Mouse (Mus musculus): Measurements from ENCODE around the gene Efnb3. TPM values are rescaled to one million over a fixed set of nuclear protein-coding genes. Genes with fewer than 3 reads are reported as not detected.
A peak's percentile ranks its signal among the peaks of the same experiment; 100 is the strongest.

The Efnb3 gene
- polyA plus RNA-seq, 1 experiment from 2014 or later = 19.0 TPM

DNA sequence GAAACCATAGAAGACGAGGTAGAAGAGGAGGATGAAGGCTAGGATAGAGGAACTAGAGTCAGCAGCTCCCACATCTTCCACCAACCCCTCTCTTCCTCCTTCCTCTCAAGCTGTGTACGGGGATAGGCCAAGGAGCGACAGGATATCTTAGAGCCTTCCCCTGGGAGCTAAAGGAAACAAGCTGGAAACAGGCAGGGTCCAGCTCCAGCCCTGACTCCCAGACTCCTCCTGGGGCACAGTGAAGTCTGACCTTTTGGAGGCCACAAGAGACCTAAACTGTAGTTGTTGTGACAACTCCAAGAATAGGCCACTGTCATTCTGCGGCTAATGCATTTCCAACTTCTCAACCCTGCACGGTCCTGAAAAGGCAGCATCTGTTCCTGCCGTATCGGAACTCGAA lies 43.5 kb upstream of the Efnb3 start:
- no peaks in the 10 kb centered on the region for H3K27me3 ChIP-seq (ENCODE audit: control insufficient read depth, insufficient read depth, low read length)
- H3K4me1 ChIP-seq (ENCODE audit: control insufficient read depth, insufficient read depth, low read length) = peaks cover 44% of the 10 kb centered on the region
- no peaks in the 10 kb centered on the region for H3K36me3 ChIP-seq (ENCODE audit: control insufficient read depth, insufficient read depth, low read length)
- H3K9ac ChIP-seq (ENCODE audit: low read depth, low read length) = no peak overlapping the region
- no peak overlapping the region for H3K27ac ChIP-seq (ENCODE audit: low read depth, low read length)
- WGBS (ENCODE audit: insufficient replicate concordance) = 68% methylated on average over 8 of the region's 8 CpGs
- no peak for ATAC-seq (replicated peaks; ENCODE audit: insufficient number of reproducible peaks, low FRiP score, low TSS enrichment)
- no peak overlapping the region for H3K4me3 ChIP-seq (ENCODE audit: low read depth, low read length)
- H3K4me2 ChIP-seq = peak overlapping the region; percentile 99; the same call in 1 of the 2 replicates
- H3K9me3 ChIP-seq (replicated peaks; ENCODE audit: control insufficient read depth, low read length) = no peaks in the 10 kb centered on the region

DNA sequence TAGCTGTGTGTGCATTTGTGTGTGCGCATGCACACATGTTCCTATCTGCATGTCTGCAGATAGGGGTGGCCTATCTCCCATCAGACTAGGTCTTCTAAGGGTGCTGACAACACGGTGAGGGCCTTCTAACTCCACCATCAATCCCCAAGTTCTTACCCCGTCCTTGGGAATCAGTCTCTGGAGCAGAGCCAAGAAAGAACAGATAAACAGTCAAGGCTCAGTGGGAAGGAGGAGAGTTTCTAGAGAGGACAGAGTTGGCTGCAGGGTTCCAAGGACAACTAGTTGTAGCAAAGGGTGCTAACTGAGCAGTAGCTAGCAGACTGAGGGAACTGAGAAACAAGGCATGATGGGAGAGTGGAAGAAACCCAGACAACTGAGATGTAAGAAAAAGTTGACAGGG lies 41.8 kb upstream of the Efnb3 start:
- peak overlapping the region; percentile 48; the same call in 1 of the 2 replicates for H3K27ac ChIP-seq (ENCODE audit: low read depth, low read length)
- no peaks in the 10 kb centered on the region for H3K9me3 ChIP-seq (replicated peaks; ENCODE audit: control insufficient read depth, low read length)
- H3K9ac ChIP-seq (ENCODE audit: low read depth, low read length) = peak overlapping the region; percentile 31; the same call in 1 of the 2 replicates
- WGBS (ENCODE audit: insufficient replicate concordance) = 31% methylated on average over 3 of the region's 3 CpGs
- no peaks in the 10 kb centered on the region for H3K27me3 ChIP-seq (ENCODE audit: control insufficient read depth, insufficient read depth, low read length)
- peak overlapping the region; percentile 15; the same call in 1 of the 2 replicates for H3K4me2 ChIP-seq
- ATAC-seq (replicated peaks; ENCODE audit: insufficient number of reproducible peaks, low FRiP score, low TSS enrichment) = no peak
- peaks cover 44% of the 10 kb centered on the region for H3K4me1 ChIP-seq (ENCODE audit: control insufficient read depth, insufficient read depth, low read length)
- H3K36me3 ChIP-seq (ENCODE audit: control insufficient read depth, insufficient read depth, low read length) = no peaks in the 10 kb centered on the region
- H3K4me3 ChIP-seq (ENCODE audit: low read depth, low read length) = no peak overlapping the region

DNA sequence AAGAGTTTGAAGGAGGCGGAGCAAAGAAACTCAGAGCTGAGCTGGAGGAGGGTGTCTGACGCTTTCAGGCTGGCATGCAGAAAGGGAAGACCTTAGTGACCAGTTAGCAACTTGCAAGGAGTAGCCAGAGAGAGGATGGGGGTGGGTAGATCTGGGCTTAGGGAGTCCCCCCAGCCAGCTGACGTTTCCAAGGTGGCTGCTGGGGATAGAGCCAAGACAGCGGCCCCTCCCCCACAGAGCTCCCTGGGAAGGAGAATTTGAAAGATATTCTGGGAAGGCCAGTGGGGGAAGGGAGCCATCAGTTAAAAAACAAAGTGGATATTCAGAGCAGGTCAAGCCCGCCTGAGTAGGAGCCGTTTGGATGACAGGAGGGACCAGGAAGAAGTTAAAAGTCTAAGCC lies 40.1 kb upstream of the Efnb3 start:
- H3K9ac ChIP-seq (ENCODE audit: low read depth, low read length) = no peak overlapping the region; the same call in 1 of the 2 replicates
- H3K27me3 ChIP-seq (ENCODE audit: control insufficient read depth, insufficient read depth, low read length) = no peaks in the 10 kb centered on the region
- H3K4me3 ChIP-seq (ENCODE audit: low read depth, low read length) = no peak overlapping the region
- no peaks in the 10 kb centered on the region for H3K9me3 ChIP-seq (replicated peaks; ENCODE audit: control insufficient read depth, low read length)
- WGBS (ENCODE audit: insufficient replicate concordance) = 8% methylated on average over 6 of the region's 6 CpGs
- H3K27ac ChIP-seq (ENCODE audit: low read depth, low read length) = peak overlapping the region; percentile 73
- peak overlapping the region; percentile 41 for H3K4me2 ChIP-seq
- peak; percentile 53; the same call in 1 of the 2 replicates for ATAC-seq (replicated peaks; ENCODE audit: insufficient number of reproducible peaks, low FRiP score, low TSS enrichment)
- H3K4me1 ChIP-seq (ENCODE audit: control insufficient read depth, insufficient read depth, low read length) = peaks cover 44% of the 10 kb centered on the region
- H3K36me3 ChIP-seq (ENCODE audit: control insufficient read depth, insufficient read depth, low read length) = no peaks in the 10 kb centered on the region

DNA sequence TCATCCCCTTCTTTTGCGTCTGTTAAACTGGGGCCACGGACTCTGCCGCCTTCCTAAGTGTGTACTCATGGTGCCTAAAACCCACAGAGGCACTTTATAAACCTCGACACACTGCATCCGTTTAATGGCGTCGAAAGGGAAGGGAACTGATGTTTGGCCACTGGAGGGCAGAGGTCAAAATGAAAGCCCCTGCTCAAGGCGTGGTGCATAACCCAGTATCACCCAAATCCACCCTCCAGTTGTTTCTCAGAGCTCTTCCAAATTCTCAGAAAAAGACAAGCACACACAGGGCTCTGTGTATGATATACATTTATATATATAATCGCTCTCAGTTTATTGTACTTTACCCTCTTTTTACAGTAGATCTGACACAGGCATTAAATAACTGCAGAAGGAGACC lies 39.4 kb upstream of the Efnb3 start:
- H3K27me3 ChIP-seq (ENCODE audit: control insufficient read depth, insufficient read depth, low read length) = no peaks in the 10 kb centered on the region
- H3K36me3 ChIP-seq (ENCODE audit: control insufficient read depth, insufficient read depth, low read length) = no peaks in the 10 kb centered on the region
- peak overlapping the region; percentile 41 for H3K4me2 ChIP-seq
- 0 out of 2 replicates have a peak overlapping the region, but pooled peaks have one; percentile 73 for H3K27ac ChIP-seq (ENCODE audit: low read depth, low read length)
- 7% methylated on average over 9 of the region's 9 CpGs for WGBS (ENCODE audit: insufficient replicate concordance)
- no peaks in the 10 kb centered on the region for H3K9me3 ChIP-seq (replicated peaks; ENCODE audit: control insufficient read depth, low read length)
- no peak overlapping the region for H3K4me3 ChIP-seq (ENCODE audit: low read depth, low read length)
- no peak; the same call in 1 of the 2 replicates for ATAC-seq (replicated peaks; ENCODE audit: insufficient number of reproducible peaks, low FRiP score, low TSS enrichment)
- H3K9ac ChIP-seq (ENCODE audit: low read depth, low read length) = no peak overlapping the region; the same call in 1 of the 2 replicates
- H3K4me1 ChIP-seq (ENCODE audit: control insufficient read depth, insufficient read depth, low read length) = peaks cover 42% of the 10 kb centered on the region

DNA sequence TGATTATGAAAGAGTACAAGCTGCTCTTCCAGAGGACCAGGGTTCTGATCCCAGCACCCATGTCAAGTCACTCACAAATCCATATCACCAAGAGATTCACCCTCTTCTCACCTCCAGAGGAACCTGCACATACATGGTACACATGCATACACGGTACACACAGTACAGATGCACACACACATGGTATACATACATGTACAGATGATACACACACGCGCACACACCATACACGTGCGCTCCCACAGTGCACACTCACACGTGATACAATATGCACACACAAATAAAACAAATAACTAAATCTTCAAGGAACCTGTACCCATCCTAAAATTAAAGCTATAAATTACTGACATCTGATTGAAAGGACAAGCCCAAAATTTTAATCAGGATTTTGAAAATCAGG lies 34.8 kb upstream of the Efnb3 start:
- peaks cover 8% of the 10 kb centered on the region for H3K4me1 ChIP-seq (ENCODE audit: control insufficient read depth, insufficient read depth, low read length)
- 95% methylated on average over 6 of the region's 6 CpGs for whole genome bisulfite sequencing (ENCODE audit: insufficient replicate concordance)
- H3K4me2 ChIP-seq = no peak overlapping the region
- H3K9ac ChIP-seq (ENCODE audit: low read depth, low read length) = no peak overlapping the region
- H3K27ac ChIP-seq (ENCODE audit: low read depth, low read length) = no peak overlapping the region
- peaks cover 12% of the 10 kb centered on the region for H3K36me3 ChIP-seq (ENCODE audit: control insufficient read depth, insufficient read depth, low read length)
- ATAC-seq (replicated peaks; ENCODE audit: insufficient number of reproducible peaks, low FRiP score, low TSS enrichment) = no peak
- no peaks in the 10 kb centered on the region for H3K9me3 ChIP-seq (replicated peaks; ENCODE audit: control insufficient read depth, low read length)
- no peak overlapping the region for H3K4me3 ChIP-seq (ENCODE audit: low read depth, low read length)
- H3K27me3 ChIP-seq (ENCODE audit: control insufficient read depth, insufficient read depth, low read length) = no peaks in the 10 kb centered on the region

DNA sequence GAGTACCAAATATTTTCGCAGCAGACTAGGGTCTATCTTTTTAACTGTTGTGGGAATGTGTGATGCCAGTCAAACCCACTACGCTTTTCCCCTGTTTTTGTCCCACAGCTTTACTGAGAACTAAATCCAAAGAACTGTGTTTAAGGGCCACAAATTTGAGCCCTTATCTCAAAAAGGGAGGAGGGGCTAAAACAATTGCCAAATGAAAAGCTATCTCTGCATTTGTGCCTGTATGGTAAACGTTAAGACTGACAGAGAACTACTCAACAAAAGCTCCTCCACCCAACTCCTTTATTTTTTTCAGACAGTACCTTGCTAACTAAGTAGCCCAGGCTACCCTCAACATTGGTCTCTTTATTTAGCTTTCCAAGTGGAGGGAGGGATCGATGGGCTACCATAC lies 32.8 kb upstream of the Efnb3 start:
- Histone ChIP-seq H3K4me1 (ENCODE audit: control insufficient read depth, insufficient read depth, low read length) (no peaks in the 10 kb centered on the region), H3K36me3 (ENCODE audit: control insufficient read depth, insufficient read depth, low read length) (peaks cover 29% of the 10 kb centered on the region), H3K9me3 (replicated peaks; ENCODE audit: control insufficient read depth, low read length) (no peaks in the 10 kb centered on the region), H3K9ac (ENCODE audit: low read depth, low read length) (no peak overlapping the region), H3K4me3 (ENCODE audit: low read depth, low read length) (no peak overlapping the region), H3K27ac (ENCODE audit: low read depth, low read length) (no peak overlapping the region), H3K4me2 (no peak overlapping the region), H3K27me3 (ENCODE audit: control insufficient read depth, insufficient read depth, low read length) (no peaks in the 10 kb centered on the region)
- WGBS (ENCODE audit: insufficient replicate concordance) = 80% methylated on average over 4 of the region's 4 CpGs
- no peak for ATAC-seq (replicated peaks; ENCODE audit: insufficient number of reproducible peaks, low FRiP score, low TSS enrichment)

DNA sequence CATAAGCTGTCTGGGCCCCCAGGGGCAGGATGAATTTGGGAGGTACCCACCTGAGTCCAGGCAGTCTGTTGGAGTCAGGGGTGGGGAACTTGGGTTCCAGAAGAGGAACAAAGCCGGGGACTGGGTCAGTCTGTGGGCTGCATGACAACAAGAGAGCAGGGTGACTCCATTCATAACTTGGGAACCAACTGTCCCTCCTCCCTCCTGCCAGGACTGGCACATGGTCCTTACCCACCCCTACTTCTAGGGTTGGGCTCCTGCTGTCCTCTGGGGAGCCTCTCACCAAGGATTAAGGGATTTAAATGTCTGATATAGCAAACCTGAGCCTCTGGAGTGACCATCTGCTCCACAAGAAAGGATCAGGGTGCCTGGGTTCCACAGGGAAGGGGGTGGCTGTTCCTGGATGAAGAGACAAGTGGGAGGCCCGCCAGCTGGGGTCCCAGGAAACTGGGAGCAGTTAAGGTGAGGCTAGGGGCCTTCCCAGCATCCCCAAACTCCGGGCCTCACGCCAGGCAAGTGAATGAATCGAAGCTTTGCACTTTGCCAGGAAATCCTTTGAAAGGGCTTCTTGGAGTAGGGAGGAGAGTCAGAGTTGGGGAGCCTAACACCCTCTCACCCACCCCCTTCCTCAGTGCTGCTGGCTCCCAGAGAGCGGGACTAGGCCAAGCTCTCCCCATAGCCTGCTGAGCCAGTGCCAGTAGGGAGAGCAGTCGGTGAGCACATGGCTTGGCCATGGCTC lies 32.1 kb upstream of the Efnb3 start:
- no peaks in the 10 kb centered on the region for H3K27me3 ChIP-seq (ENCODE audit: control insufficient read depth, insufficient read depth, low read length)
- H3K9me3 ChIP-seq (replicated peaks; ENCODE audit: control insufficient read depth, low read length) = no peaks in the 10 kb centered on the region
- H3K4me1 ChIP-seq (ENCODE audit: control insufficient read depth, insufficient read depth, low read length) = no peaks in the 10 kb centered on the region
- H3K27ac ChIP-seq (ENCODE audit: low read depth, low read length) = no peak overlapping the region
- no peak overlapping the region for H3K4me2 ChIP-seq
- no peak for ATAC-seq (replicated peaks; ENCODE audit: insufficient number of reproducible peaks, low FRiP score, low TSS enrichment)
- no peak overlapping the region for H3K9ac ChIP-seq (ENCODE audit: low read depth, low read length)
- 76% methylated on average over 7 of the region's 7 CpGs for WGBS (ENCODE audit: insufficient replicate concordance)
- peaks cover 33% of the 10 kb centered on the region for H3K36me3 ChIP-seq (ENCODE audit: control insufficient read depth, insufficient read depth, low read length)
- no peak overlapping the region for H3K4me3 ChIP-seq (ENCODE audit: low read depth, low read length)

DNA sequence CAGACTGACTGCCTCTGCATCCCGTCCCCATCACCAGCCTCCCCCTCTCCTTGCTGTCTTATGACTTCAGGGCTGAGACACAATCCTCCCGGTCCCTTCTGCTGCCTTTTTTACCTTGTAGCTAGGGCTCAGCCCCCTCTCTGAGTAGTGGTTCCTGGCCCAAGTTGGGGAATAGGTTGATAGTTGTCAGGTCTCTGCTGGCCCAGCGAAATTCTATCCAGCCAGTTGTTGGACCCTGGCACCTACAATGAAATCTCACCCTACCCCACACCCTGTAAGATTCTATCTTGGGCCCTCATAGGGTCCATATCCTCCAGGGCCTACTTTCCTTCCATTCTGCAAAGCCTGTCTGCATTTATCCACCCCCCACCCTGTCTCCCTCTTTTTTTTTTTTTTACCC lies 31.4 kb upstream of the Efnb3 start:
- Histone ChIP-seq H3K36me3 (ENCODE audit: control insufficient read depth, insufficient read depth, low read length) (peaks cover 33% of the 10 kb centered on the region), H3K9me3 (replicated peaks; ENCODE audit: control insufficient read depth, low read length) (no peaks in the 10 kb centered on the region), H3K4me2 (no peak overlapping the region), H3K9ac (ENCODE audit: low read depth, low read length) (no peak overlapping the region), H3K27ac (ENCODE audit: low read depth, low read length) (no peak overlapping the region), H3K4me3 (ENCODE audit: low read depth, low read length) (no peak overlapping the region), H3K4me1 (ENCODE audit: control insufficient read depth, insufficient read depth, low read length) (no peaks in the 10 kb centered on the region), H3K27me3 (ENCODE audit: control insufficient read depth, insufficient read depth, low read length) (no peaks in the 10 kb centered on the region)
- WGBS (ENCODE audit: insufficient replicate concordance) = 75% methylated on average over 3 of the region's 3 CpGs
- no peak for ATAC-seq (replicated peaks; ENCODE audit: insufficient number of reproducible peaks, low FRiP score, low TSS enrichment)

DNA sequence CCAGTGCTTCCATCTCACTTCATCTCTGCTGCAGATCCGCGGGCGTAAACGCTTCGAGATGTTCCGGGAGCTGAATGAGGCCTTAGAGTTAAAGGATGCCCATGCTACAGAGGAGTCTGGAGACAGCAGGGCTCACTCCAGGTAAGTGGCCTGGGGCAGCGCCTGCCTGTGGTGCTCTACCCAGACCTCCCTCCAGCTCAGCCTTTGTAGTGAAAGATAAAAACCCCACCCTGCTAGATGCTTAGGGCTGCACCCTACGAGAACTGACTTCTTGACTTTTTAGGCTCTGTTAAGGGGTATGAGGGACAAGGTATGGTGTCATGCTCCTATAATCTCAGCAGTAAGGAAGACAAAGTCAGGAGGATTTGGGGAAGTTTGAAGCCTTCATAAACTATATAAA lies 30.6 kb upstream of the Efnb3 start:
- H3K27ac ChIP-seq (ENCODE audit: low read depth, low read length) = no peak overlapping the region
- no peaks in the 10 kb centered on the region for H3K9me3 ChIP-seq (replicated peaks; ENCODE audit: control insufficient read depth, low read length)
- no peak overlapping the region for H3K4me3 ChIP-seq (ENCODE audit: low read depth, low read length)
- peaks cover 33% of the 10 kb centered on the region for H3K36me3 ChIP-seq (ENCODE audit: control insufficient read depth, insufficient read depth, low read length)
- H3K4me2 ChIP-seq = no peak overlapping the region
- H3K27me3 ChIP-seq (ENCODE audit: control insufficient read depth, insufficient read depth, low read length) = no peaks in the 10 kb centered on the region
- ATAC-seq (replicated peaks; ENCODE audit: insufficient number of reproducible peaks, low FRiP score, low TSS enrichment) = no peak
- WGBS (ENCODE audit: insufficient replicate concordance) = 87% methylated on average over 8 of the region's 8 CpGs
- H3K4me1 ChIP-seq (ENCODE audit: control insufficient read depth, insufficient read depth, low read length) = peaks cover 6% of the 10 kb centered on the region; the same call in 1 of the 2 replicates
- H3K9ac ChIP-seq (ENCODE audit: low read depth, low read length) = no peak overlapping the region
